Mouse (Mus musculus) Muller cell, postnatal 12 days (primary cell): ENCODE results near the gene Nkx2-1.

ENCODE experiments used
- DNase-seq: peaks from one replicate; pipeline ENCODE4 v3.0.0-alpha.2; 2015; ENCODE audit errors: inconsistent ontology term

The Nkx2-1 gene

GRCm38 (mm10) chr12:56522191-56522590, 14.5 kb downstream of the Nkx2-1 start:
- DNase-seq, result no peak

- no peak for DNase-seq
Observed at GRCm38 (mm10) chr12:56521106-56521840, 15.4 kb downstream of the Nkx2-1 start.

- DNase-seq, result no peak
Observed at GRCm38 (mm10) chr12:56520396-56521105, 16.2 kb downstream of the Nkx2-1 start.

GRCm38 (mm10) chr12:56519738-56520191, 16.9 kb downstream of the Nkx2-1 start:
- DNase-seq, result no peak

DNA sequence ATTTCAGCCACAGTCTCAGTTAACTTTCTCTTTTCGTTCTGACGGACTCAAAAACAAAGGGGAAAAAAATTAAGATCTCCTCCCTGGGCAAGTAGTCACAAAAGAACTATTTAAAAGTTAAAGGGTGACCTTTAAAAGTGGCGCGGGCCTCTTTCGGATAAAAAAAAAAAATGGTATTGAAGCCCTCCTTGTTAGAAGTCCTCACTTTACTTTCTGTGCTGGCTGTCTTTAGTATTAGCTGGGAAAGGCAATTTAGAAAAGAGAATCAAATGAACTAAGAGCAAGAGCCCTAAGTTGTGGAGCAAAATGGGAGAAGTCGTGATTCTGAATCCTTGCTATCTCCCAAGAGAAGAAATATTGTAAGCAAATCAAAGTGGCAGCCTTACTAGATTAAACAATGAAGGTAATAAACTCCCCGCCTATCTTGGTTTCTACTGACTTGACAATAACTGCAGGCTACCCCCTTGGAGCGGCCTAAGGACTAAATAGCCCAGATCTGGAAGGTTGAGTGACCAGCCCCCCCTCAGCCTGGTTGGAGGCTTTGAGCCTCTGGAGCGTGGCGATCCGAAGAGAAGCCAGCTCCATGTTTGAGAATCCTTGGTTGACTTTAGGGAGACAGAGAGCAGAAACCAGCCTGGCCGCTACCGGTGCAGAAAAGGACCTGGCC, 17.5 kb downstream of the Nkx2-1 start:
- no peak for DNase-seq

DNA sequence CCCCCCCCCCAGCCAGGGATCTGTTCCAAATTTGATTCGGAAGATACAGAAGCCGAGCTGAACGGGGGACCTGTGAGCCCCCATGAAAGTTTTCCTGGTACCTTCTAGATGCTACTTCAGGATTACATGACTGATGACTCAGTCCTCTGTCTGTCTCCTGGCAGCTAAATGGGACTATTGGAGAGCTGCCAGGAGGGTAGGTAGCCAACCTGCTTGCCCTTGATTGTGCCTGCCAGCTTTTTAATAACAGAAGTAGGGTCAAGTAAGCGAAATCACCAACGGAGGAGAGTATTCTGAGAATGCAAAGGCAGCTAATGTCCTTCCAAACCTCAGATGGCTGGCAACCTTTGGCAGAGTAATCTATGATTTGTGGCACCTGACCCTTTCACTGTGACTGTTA, 18.5 kb downstream of the Nkx2-1 start:
- no peak for DNase-seq

DNA sequence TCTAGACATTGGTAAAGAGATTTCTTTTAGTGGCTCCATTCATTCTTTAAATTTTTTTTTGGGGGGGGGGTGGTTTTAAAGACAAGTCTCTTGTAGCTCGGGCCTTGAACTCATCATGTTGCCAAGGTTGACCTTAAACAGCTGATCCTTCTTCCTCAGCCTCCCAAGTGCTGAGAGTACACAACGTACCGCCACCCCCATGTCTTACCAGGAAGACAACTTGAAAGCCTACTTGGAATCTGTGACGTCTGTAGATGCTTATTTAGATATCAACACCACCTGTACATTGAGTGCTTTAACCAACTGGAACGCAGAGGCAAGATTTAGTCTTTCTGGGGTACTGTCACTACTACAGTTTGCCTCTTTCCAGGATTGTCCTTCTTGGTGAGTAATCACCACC, 21.9 kb downstream of the Nkx2-1 start:
- DNase-seq, result no peak

DNA sequence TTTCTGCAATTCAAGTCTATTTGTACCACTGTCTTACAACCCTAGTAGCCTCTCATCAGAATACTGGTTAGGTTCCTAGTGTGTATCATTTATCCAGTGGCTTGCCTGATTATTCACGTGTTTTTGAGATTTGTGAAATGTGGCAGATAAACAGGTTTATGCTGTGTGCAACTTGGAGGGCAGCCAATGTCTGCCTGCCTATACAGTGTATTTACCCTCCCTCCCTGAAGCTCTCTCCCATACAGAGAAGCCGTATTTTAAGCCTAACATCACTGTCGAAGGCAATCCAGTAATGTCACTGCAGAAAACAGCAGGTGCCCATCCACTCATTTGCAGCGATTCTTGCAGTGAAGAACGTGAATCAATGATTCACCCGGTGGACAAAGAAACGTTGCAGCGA, 28.3 kb downstream of the Nkx2-1 start:
- no peak for DNase-seq

DNA sequence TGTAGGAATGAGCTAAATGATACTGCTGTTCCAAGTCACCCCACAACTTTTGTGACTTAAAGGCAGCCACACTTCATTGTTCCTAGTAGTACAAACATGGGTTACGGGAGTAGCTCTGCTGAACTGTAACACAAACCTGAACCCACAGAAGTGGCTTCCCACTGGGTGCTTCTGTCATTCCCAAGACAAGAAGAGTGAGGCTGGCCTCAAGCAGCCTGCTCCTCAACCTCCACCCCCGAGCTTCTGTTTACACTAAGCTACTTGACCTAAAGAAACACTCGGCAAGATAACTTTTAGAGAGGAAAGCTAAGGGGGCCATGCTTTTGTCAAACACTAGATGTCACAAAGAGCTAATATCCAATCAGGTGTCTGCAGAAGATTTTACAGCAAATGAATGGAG, 49.7 kb downstream of the Nkx2-1 start:
- no peak for DNase-seq

GRCm38 (mm10) chr12:56482606-56483005, 54.1 kb downstream of the Nkx2-1 start:
- no peak for DNase-seq
